Mouse (Mus musculus) liver, embryonic 14 days (tissue): ENCODE measurements around the gene Kntc1. TPM values are rescaled to one million over a fixed set of nuclear protein-coding genes. Genes with fewer than 3 reads are reported as not detected.

ENCODE experiments used
- polyA plus RNA-seq: library from polyadenylated mRNA; depleted of rRNA; stranded (reverse); fragments of >200 nt; gene quantifications from 2 replicates; pipeline ENCODE4 v1.2.3, GENCODE M21; 2012; rRNA removed

Gene Kntc1
- 19.9 and 25.5 TPM in 2 replicates for polyA plus RNA-seq

GRCm38 (mm10) chr5:123749065-123750064 lies at the start of gene Kntc1, which contains the start of gene Rsrc2:
Kntc1 (plus strand) TSS chr5:123749716.
Rsrc2 (minus strand) TSS chr5:123749414.

GRCm38 (mm10) chr5:123720328-123721311 lies 28.9 kb upstream of the Kntc1 start, which contains the start of gene Zcchc8:
Zcchc8 (minus strand) TSS chr5:123721100.

GRCm38 (mm10) chr5:123865365-123865764 lies 115.8 kb downstream of the Kntc1 start, which contains the start of gene Hcar2:
Hcar2 (minus strand) TSS chr5:123865499.

Other genes with a start within 250 kb of the Kntc1 start
- not detected in 2 replicates for gene B3gnt4, start 239.3 kb upstream of the Kntc1 start, polyA plus RNA-seq
- gene Diablo, start 225.5 kb upstream of the Kntc1 start, polyA plus RNA-seq: 34.8 and 40.2 TPM in 2 replicates
- gene Gm49027, start 224.2 kb upstream of the Kntc1 start, polyA plus RNA-seq: 0.42 and 0.98 TPM in 2 replicates
- gene Vps33a, start 176.7 kb upstream of the Kntc1 start, polyA plus RNA-seq: 8.8 and 10.5 TPM in 2 replicates
- gene Clip1, start 65.1 kb upstream of the Kntc1 start, polyA plus RNA-seq: 5.9 and 7.0 TPM in 2 replicates
- gene Zcchc8, start 28.6 kb upstream of the Kntc1 start, polyA plus RNA-seq: 25.3 and 26.7 TPM in 2 replicates
- 43.6 TPM in 2 replicates for gene Rsrc2, start 302 bp upstream of the Kntc1 start, polyA plus RNA-seq
- 0.16 and 0.20 TPM in 2 replicates for gene Hcar2, start 115.8 kb downstream of the Kntc1 start, polyA plus RNA-seq
- 0.05 and 0.07 TPM in 2 replicates for gene Hcar1, start 130.3 kb downstream of the Kntc1 start, polyA plus RNA-seq
- gene Denr, start 157.5 kb downstream of the Kntc1 start, polyA plus RNA-seq: 21.9 and 23.9 TPM in 2 replicates
- gene Gm43518, start 177.7 kb downstream of the Kntc1 start, polyA plus RNA-seq: 0.27 and 0.51 TPM in 2 replicates
- gene Ccdc62, start 181.0 kb downstream of the Kntc1 start, polyA plus RNA-seq: 2.7 and 4.0 TPM in 2 replicates
- gene Hip1r, start 223.9 kb downstream of the Kntc1 start, polyA plus RNA-seq: 6.4 and 7.1 TPM in 2 replicates